Mouse (Mus musculus) heart, embryonic 14.5 days (tissue): Measurements from ENCODE around the gene Dnah3. TPM values are rescaled to one million over a fixed set of nuclear protein-coding genes. Genes with fewer than 3 reads are reported as not detected.

Experiments
- ATAC-seq: fragments of 200-750 bp; cut with Nextera tagmentation; 2 replicates; pipeline ENCODE4 v1.8.0; 2017; ENCODE audit warnings: low read depth, moderate TSS enrichment; ENCODE audit not compliant: insufficient number of reproducible peaks, insufficient read depth, low FRiP score
- H3K27ac ChIP-seq, 2 experiments: fragments of 200-500 bp in 1 of 2; fragments of 300-500 bp in 1 of 2; sonication (generic) in 1 of 2; replicated peaks in 1 of 2; 2 replicates each; pipeline ENCODE4 v1.5.1; 2012 to 2014; ENCODE audit warnings: low read depth in 2 of 2, low read length in 2 of 2, control low read depth in 1 of 2, mild to moderate bottlenecking in 1 of 2, mixed read lengths in 1 of 2; ENCODE audit not compliant: control insufficient read depth in 1 of 2, insufficient read depth in 1 of 2
- H3K27me3 ChIP-seq: fragments of 300-500 bp; sonication (generic); 2 replicates; pipeline ENCODE4 v1.6.1; 2014; ENCODE audit warnings: mild to moderate bottlenecking, low read length, control low read depth; ENCODE audit not compliant: control insufficient read depth, insufficient read depth
- H3K36me3 ChIP-seq: fragments of 300-500 bp; sonication (generic); 2 replicates; pipeline ENCODE4 v1.6.1; 2014; ENCODE audit warnings: mild to moderate bottlenecking, control low read depth, low read length, mixed read lengths; ENCODE audit not compliant: control insufficient read depth, insufficient read depth
- H3K4me1 ChIP-seq, 2 experiments: fragments of 200-500 bp in 1 of 2; fragments of 300-500 bp in 1 of 2; sonication (generic) in 1 of 2; 2 replicates each; pipeline ENCODE4 v1.6.1; 2012 to 2014; ENCODE audit warnings: low read length in 2 of 2, control low read depth in 1 of 2, mixed read lengths in 1 of 2; ENCODE audit not compliant: control insufficient read depth in 2 of 2, insufficient read depth in 2 of 2
- H3K4me2 ChIP-seq: fragments of 300-500 bp; sonication (generic); 2 replicates; pipeline ENCODE4 v1.6.1; 2014; ENCODE audit warnings: mild to moderate bottlenecking, low read length
- H3K4me3 ChIP-seq, 2 experiments: fragments of 200-500 bp in 1 of 2; fragments of 300-500 bp in 1 of 2; sonication (generic) in 1 of 2; 2 replicates each; pipeline ENCODE4 v1.5.1; 2012 to 2014; ENCODE audit warnings: low read length in 2 of 2, mild to moderate bottlenecking in 2 of 2, control low read depth in 1 of 2, low read depth in 1 of 2, moderate library complexity in 1 of 2; ENCODE audit not compliant: control insufficient read depth in 1 of 2, insufficient read depth in 1 of 2
- H3K9ac ChIP-seq: fragments of 300-500 bp; sonication (generic); 2 replicates; pipeline ENCODE4 v1.6.1; 2014; ENCODE audit warnings: mild to moderate bottlenecking, low read length
- H3K9me3 ChIP-seq: fragments of 300-500 bp; sonication (generic); 2 replicates; pipeline ENCODE4 v1.6.1; 2016; ENCODE audit warnings: low read length, control low read depth; ENCODE audit not compliant: control insufficient read depth
- WGBS: fragments of 180-500 bp; shearing (Covaris S2); extraction: QIAGEN DNeasy Blood & Tissue Kit; methylation state at CpG from one replicate; pipeline ENCODE4 v1.1.7; 2014; 5-methylcytosine and 5-hydroxymethylcytosine counted together
- polyA plus RNA-seq: library from polyadenylated mRNA; unstranded; fragments of >200 nt; fragmentation: Nextera tagmentation; extraction: Ambion mirVana; gene quantifications from 2 replicates; pipeline ENCODE4 v1.2.1, GENCODE M21; 2014

Gene Dnah3
- polyA plus RNA-seq, 1 experiment from 2014 or later, result not detected

DNA sequence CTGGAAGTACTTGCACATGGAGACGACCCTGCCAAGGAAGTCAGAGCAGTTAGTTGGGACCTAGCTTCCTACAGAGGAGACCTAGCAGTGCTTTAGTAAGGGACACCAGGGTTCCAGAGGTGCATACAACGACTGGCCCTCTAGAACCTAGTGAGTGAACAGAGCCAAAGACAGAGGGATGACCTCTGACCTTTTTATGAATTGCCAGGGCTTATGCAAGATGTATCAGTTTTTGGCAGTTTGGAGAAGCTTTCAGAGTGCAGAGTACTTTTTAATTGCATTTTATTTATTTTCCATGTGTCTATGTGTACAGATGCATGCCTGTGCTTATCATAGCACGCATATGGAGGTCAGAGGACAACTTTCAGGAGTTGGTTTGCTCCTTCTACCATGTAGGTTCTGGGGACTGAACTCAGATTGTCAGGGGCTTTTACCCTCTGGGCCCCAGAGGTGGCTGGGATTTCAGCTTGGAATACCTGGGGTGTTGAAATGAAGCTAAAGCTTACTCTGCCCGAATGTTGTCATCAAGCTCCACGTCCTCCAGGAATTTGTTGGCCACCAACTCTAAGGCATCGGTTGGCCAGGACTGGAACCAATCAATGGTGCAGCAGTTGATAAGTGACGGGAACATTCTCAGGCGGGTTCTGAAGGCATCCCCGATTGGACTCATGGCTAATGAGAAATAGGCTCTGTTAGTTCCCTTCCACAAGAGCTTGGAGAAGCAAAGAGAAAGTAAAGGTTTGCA is 129.3 kb downstream of the Dnah3 start:
- Histone ChIP-seq H3K9me3 (no peaks in the 10 kb centered on the region), H3K4me2 (no peak overlapping the region), H3K27ac (no peak overlapping the region), H3K4me1 (no peaks in the 10 kb centered on the region), H3K36me3 (no peaks in the 10 kb centered on the region), H3K9ac (no peak overlapping the region), H3K27me3 (no peaks in the 10 kb centered on the region), H3K4me3 (no peak overlapping the region)
- ATAC-seq, result no peak
- 70% methylated on average over 9 of the region's 9 CpGs for WGBS

DNA sequence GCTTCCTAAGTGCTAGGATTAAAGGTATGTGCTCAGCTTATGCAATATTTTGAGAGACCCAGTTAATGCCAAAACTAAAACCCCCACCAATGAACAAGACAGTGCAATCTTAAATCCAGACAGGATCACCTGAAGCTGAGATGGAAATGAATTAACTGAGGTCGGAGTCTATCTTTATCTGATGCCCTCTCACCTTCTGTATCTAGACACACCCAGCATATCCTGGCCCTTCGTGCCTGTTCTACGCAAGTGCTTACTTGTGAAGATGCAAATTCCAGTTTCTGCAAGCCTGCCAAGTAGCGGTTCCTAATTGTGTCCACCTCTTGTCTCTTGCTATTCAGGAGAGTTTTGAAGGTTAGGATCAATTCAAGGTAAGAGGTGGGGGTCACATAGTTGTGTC is 129.9 kb downstream of the Dnah3 start:
- Histone ChIP-seq H3K9ac (no peak overlapping the region), H3K27me3 (no peaks in the 10 kb centered on the region), H3K9me3 (no peaks in the 10 kb centered on the region), H3K27ac (no peak overlapping the region), H3K4me2 (no peak overlapping the region), H3K4me1 (no peaks in the 10 kb centered on the region), H3K36me3 (no peaks in the 10 kb centered on the region), H3K4me3 (no peak overlapping the region)
- 77% methylated on average over 4 of the region's 4 CpGs for WGBS
- ATAC-seq, result no peak

DNA sequence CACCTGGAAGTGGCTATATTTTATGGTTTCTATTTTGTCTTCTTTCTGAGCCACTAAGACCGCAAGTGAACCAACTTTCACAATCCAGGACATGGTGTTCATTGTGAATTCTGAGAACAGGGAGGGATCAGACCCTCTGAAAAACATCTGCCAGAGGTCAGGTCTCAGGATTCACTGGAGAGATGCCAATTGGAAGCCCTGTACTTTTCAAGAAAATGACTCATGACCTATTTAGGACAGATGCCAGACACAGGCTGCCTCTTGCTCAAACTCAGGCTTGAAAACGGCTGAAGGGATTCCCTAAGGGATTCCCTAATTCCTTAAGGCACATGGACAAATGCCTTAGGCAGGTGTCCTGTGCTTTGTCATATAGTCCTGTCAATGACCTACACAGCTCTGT is 134.0 kb downstream of the Dnah3 start:
- Histone ChIP-seq H3K27ac (no peak overlapping the region), H3K36me3 (no peaks in the 10 kb centered on the region), H3K9ac (no peak overlapping the region), H3K4me1 (no peaks in the 10 kb centered on the region), H3K4me3 (no peak overlapping the region), H3K9me3 (no peaks in the 10 kb centered on the region), H3K4me2 (no peak overlapping the region), H3K27me3 (no peaks in the 10 kb centered on the region)
- ATAC-seq, result no peak
- WGBS, result 32% methylated on average over 2 of the region's 2 CpGs

DNA sequence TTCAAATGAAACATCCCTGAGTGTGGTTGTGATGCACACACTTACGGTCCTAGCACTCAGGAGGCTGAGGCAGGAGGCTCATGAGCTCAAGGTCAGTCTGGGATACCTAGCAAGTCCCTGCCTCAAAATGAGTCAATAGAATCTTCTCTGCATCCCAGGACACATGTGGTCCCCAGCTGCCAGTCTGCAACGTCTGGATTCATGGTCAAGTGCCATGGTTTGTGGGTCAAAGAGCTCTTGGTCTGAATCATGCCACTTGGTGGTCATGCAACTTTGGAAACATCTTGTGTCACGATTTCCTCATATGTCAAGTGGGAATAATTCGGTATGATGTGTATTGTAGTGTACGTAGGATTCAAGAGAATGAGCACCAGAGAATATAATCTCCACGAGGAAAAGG is 134.5 kb downstream of the Dnah3 start:
- H3K27me3 ChIP-seq, result no peaks in the 10 kb centered on the region
- H3K36me3 ChIP-seq, result no peaks in the 10 kb centered on the region
- no peak overlapping the region for H3K9ac ChIP-seq
- WGBS, result 82% methylated on average over 6 of the region's 6 CpGs
- H3K4me2 ChIP-seq, result no peak overlapping the region
- ATAC-seq, result no peak
- no peak overlapping the region for H3K27ac ChIP-seq
- no peaks in the 10 kb centered on the region for H3K4me1 ChIP-seq
- no peak overlapping the region for H3K4me3 ChIP-seq
- no peaks in the 10 kb centered on the region for H3K9me3 ChIP-seq

- no peaks in the 10 kb centered on the region for H3K4me1 ChIP-seq
- H3K9me3 ChIP-seq, result no peaks in the 10 kb centered on the region
- 72% methylated on average over 6 of the region's 6 CpGs for whole genome bisulfite sequencing
- H3K27ac ChIP-seq, result no peak overlapping the region
- no peak for ATAC-seq
- H3K4me3 ChIP-seq, result no peak overlapping the region
- H3K27me3 ChIP-seq, result no peaks in the 10 kb centered on the region
- no peak overlapping the region for H3K4me2 ChIP-seq
- H3K36me3 ChIP-seq, result no peaks in the 10 kb centered on the region
- no peak overlapping the region for H3K9ac ChIP-seq
Observed at GRCm38 (mm10) chr7:119960006-119960405, 135.1 kb downstream of the Dnah3 start.

GRCm38 (mm10) chr7:119959491-119959890 is 135.6 kb downstream of the Dnah3 start:
- WGBS, result 85% methylated on average over 4 of the region's 4 CpGs
- ATAC-seq, result no peak
- Histone ChIP-seq H3K9ac (no peak overlapping the region), H3K27ac (no peak overlapping the region), H3K9me3 (no peaks in the 10 kb centered on the region), H3K4me3 (no peak overlapping the region), H3K4me1 (peaks cover 0 to 3% of the 10 kb centered on the region in 2 experiments; a peak in 1 of 4 replicates), H3K27me3 (no peaks in the 10 kb centered on the region), H3K36me3 (no peaks in the 10 kb centered on the region), H3K4me2 (no peak overlapping the region)

- 59% methylated on average over 4 of the region's 4 CpGs for WGBS
- H3K4me1 ChIP-seq, result peaks cover 0 to 3% of the 10 kb centered on the region in 2 experiments; a peak in 1 of 4 replicates
- no peaks in the 10 kb centered on the region for H3K36me3 ChIP-seq
- H3K4me2 ChIP-seq, result no peak overlapping the region
- no peaks in the 10 kb centered on the region for H3K9me3 ChIP-seq
- no peaks in the 10 kb centered on the region for H3K27me3 ChIP-seq
- no peak overlapping the region for H3K27ac ChIP-seq
- H3K9ac ChIP-seq, result no peak overlapping the region
- no peak for ATAC-seq
- no peak overlapping the region for H3K4me3 ChIP-seq
Observed at GRCm38 (mm10) chr7:119959091-119959490, 136.0 kb downstream of the Dnah3 start.

GRCm38 (mm10) chr7:119957421-119957820 is 137.7 kb downstream of the Dnah3 start:
- H3K36me3 ChIP-seq, result no peaks in the 10 kb centered on the region
- H3K4me3 ChIP-seq, result no peak overlapping the region
- ATAC-seq, result no peak
- H3K9me3 ChIP-seq, result no peaks in the 10 kb centered on the region
- no peak overlapping the region for H3K9ac ChIP-seq
- no peak overlapping the region for H3K4me2 ChIP-seq
- H3K27ac ChIP-seq, result no peak overlapping the region
- H3K27me3 ChIP-seq, result no peaks in the 10 kb centered on the region
- H3K4me1 ChIP-seq, result peaks cover 0 to 3% of the 10 kb centered on the region in 2 experiments; a peak in 1 of 4 replicates
